Comparison of ENCODE assay signal across 23 mouse cellular contexts in the genomic region with DNA sequence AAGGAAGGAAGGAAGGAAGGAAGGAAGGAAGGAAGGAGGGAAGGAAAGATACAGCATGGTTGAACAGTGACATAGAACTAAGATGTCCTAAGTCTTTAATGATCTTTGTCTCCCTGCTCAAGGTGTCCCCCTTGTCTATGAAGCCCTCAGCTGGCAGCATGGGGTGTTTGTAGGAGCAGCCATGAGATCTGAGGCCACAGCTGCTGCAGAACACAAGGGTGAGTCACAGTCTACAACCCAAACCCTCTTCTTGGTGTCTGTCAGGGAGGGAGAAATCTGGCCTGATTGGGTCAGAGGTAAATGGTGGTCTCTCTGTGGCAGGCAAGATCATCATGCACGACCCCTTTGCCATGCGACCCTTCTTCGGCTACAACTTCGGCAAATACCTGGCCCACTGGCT. TPM values are rescaled to one million over a fixed set of nuclear protein-coding genes. Genes with fewer than 3 reads are reported as not detected.
"Had no signal": no experiment of that assay in that cellular context is flagged by ENCODE, and none has a peak within 500 bp of the region (broad histone marks: within the 10 kb centered on the region; RNA-seq: fewer than 3 reads in every experiment).

No protein-coding gene starts in this region.

- H3K36me3 ChIP-seq: kidney, embryonic 15.5 days; limb, embryonic 12.5 days; limb, embryonic 15.5 days; lung, embryonic 15.5 days; midbrain, embryonic 10.5 days; midbrain, embryonic 15.5 days; neural tube, embryonic 12.5 days; neural tube, embryonic 15.5 days had no signal

- H3K27me3 ChIP-seq: limb, embryonic 15.5 days; lung, embryonic 15.5 days; midbrain, embryonic 15.5 days; neural tube, embryonic 12.5 days had no signal

- H3K4me1 ChIP-seq: megakaryocyte, embryonic 14.5 days; midbrain, embryonic 15.5 days; neural tube, embryonic 12.5 days had no signal

- H3K27ac ChIP-seq: kidney, embryonic 15.5 days; limb, embryonic 12.5 days; limb, embryonic 15.5 days; liver, embryonic 14.5 days; lung, embryonic 15.5 days; midbrain, embryonic 10.5 days; midbrain, embryonic 15.5 days; neural tube, embryonic 12.5 days; neural tube, embryonic 15.5 days had no signal

- H3K4me3 ChIP-seq: kidney, embryonic 15.5 days; limb, embryonic 12.5 days; limb, embryonic 15.5 days; lung, embryonic 15.5 days; megakaryocyte, embryonic 14.5 days; midbrain, embryonic 10.5 days; midbrain, embryonic 15.5 days; neural tube, embryonic 12.5 days; neural tube, embryonic 15.5 days had no signal

- H3K9ac ChIP-seq: kidney, embryonic 15.5 days; limb, embryonic 12.5 days; limb, embryonic 15.5 days; liver, embryonic 14.5 days; lung, embryonic 15.5 days; midbrain, embryonic 15.5 days; neural tube, embryonic 12.5 days; neural tube, embryonic 15.5 days had no signal

- H3K4me2 ChIP-seq: kidney, embryonic 15.5 days; limb, embryonic 12.5 days; limb, embryonic 15.5 days; lung, embryonic 15.5 days; midbrain, embryonic 15.5 days; neural tube, embryonic 12.5 days; neural tube, embryonic 15.5 days had no signal

- H3K9me3 ChIP-seq: kidney, embryonic 15.5 days; limb, embryonic 12.5 days; limb, embryonic 15.5 days; lung, embryonic 15.5 days; midbrain, embryonic 10.5 days; midbrain, embryonic 15.5 days; neural tube, embryonic 12.5 days; neural tube, embryonic 15.5 days had no signal

- DNase-seq: kidney, postnatal 4 days; left cerebral cortex, postnatal 4 days; lung, adult 18-20 months; lung, postnatal 10 days; lung, postnatal 36 days; right cerebral cortex, adult 18-20 months; right cerebral cortex, postnatal 14 days; right cerebral cortex, postnatal 4 days; spleen, adult 18-20 months; thymus, adult 18-20 months; thymus, postnatal 36 days had no signal

- ATAC-seq: intestine, embryonic 16.5 days; midbrain, embryonic 15.5 days had no signal

RNA-seq across cellular contexts. Expression of gene Pck1, which starts 5.0 kb away (rescaled TPM):
- polyA plus RNA-seq: midbrain, embryonic 10.5 days; midbrain, embryonic 15.5 days; neural tube, embryonic 12.5 days; neural tube, embryonic 15.5 days had no signal

RNA-seq across cellular contexts. Expression of gene Ctcfl, which starts 38.5 kb away (rescaled TPM):
- polyA plus RNA-seq: urinary bladder, adult 2 months had no signal
